Mouse (Mus musculus) bone marrow macrophage, adult 2 months (primary cell): ENCODE data around the gene Hoxb3. TPM values are rescaled to one million over a fixed set of nuclear protein-coding genes. Genes with fewer than 3 reads are reported as not detected.

Experiments used
- H3K27ac ChIP-seq: 2 replicates; pipeline ENCODE4 v1.5.1; 2012; ENCODE audit warnings: low read depth, low read length; ENCODE audit not compliant: insufficient read depth
- H3K4me1 ChIP-seq: 2 replicates; pipeline ENCODE4 v1.6.1; 2012; ENCODE audit warnings: low read length; ENCODE audit not compliant: control insufficient read depth, insufficient read depth
- H3K4me3 ChIP-seq: 2 replicates; pipeline ENCODE4 v1.5.1; 2012; ENCODE audit warnings: mild to moderate bottlenecking, low read length, moderate library complexity; ENCODE audit not compliant: insufficient read depth
- CTCF ChIP-seq: IDR thresholded peaks from 2 replicates; pipeline ENCODE4 v1.5.1; 2012; ENCODE audit warnings: low read depth, mild to moderate bottlenecking, low read length, moderate library complexity
- POLR2A ChIP-seq: IDR thresholded peaks from 2 replicates; pipeline ENCODE4 v1.6.1; 2012; ENCODE audit warnings: mild to moderate bottlenecking, low read depth, low read length, borderline replicate concordance
- polyA plus RNA-seq: library from polyadenylated mRNA; stranded (reverse); fragments of >200 nt; gene quantifications from 2 replicates; pipeline ENCODE4 v1.2.4, GENCODE M21; 2012; ENCODE audit not compliant: missing spikeins, insufficient read depth, insufficient read length

The Hoxb3 gene
- polyA plus RNA-seq, result 1.0 and 1.6 TPM in 2 replicates

DNA sequence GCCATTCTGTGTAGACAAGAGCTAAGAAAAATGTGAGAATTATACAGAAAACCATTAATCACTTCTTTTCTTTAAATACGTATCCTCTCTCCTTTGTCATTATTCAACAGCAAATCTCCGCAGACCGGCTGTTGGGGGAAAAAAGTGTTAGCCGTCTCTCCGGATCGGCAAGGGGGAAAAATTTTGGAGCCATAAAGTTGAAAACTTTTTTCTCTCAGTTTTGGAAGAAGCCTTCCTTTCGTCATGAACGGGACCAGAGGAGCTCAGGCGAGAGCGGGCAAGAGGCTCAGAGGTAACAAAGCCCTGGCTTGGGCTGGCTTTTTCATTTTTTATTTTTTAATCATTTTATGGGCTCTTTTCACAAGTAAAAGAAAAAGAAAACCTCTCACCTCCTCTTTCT is at the start of gene Hoxb3:
TSS of gene Hoxb3 (plus strand) at position 173 of the 400 bp plus-strand sequence.
- TF ChIP-seq CTCF, result no peak
- TF ChIP-seq POLR2A, result no peak
- Histone ChIP-seq H3K4me3 (no peak within 1 kb of the TSS), H3K27ac (no peak within 1 kb of the TSS), H3K4me1 (peaks cover 3% of the 10 kb centered on the region)

DNA sequence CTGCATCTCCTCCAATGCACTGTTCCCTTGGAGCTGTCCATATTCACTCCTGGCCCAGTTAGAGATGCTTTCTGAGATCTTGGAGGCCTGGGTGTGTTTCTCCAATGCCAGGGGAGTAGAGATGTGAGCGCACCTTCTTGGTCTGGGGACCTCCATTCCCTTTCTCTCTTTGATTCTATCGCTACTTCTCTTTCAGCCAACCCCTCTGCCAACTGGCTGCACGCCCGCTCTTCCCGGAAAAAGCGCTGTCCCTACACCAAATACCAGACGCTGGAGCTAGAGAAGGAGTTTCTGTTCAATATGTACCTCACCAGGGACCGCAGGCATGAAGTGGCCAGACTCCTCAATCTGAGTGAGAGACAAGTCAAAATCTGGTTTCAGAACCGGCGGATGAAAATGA is 48.7 kb upstream of the Hoxb3 start:
- H3K4me3 ChIP-seq, result no peak overlapping the region

DNA sequence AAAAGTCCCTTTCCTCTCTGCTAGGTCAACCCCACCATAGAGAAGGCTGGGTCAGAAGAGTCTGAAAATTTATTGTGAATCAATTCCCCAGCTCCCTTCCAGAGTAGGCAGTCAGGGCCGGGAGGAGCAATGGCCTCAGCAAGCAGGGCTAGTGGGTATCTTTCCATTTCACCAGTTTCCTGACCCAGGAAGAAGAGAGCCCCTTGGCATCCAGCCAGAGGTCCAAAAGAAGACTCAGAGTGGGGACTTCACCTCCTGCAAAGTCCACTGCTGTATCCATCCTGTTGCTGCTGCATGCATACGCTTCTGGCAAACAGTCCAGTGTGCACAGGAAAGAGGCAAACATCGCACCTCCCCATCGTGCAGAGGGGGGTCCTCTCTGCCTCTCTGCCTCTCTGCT is 47.2 kb upstream of the Hoxb3 start:
- H3K27ac ChIP-seq, result no peak overlapping the region
- TF ChIP-seq CTCF (no peak), POLR2A (no peak)
- H3K4me3 ChIP-seq, result no peak overlapping the region
- no peaks in the 10 kb centered on the region for H3K4me1 ChIP-seq

More for the DNA sequence above, 48.7 kb upstream of the Hoxb3 start:
- Histone ChIP-seq H3K4me1 (no peaks in the 10 kb centered on the region), H3K27ac (no peak overlapping the region)
- TF ChIP-seq POLR2A (no peak), CTCF (no peak)

DNA sequence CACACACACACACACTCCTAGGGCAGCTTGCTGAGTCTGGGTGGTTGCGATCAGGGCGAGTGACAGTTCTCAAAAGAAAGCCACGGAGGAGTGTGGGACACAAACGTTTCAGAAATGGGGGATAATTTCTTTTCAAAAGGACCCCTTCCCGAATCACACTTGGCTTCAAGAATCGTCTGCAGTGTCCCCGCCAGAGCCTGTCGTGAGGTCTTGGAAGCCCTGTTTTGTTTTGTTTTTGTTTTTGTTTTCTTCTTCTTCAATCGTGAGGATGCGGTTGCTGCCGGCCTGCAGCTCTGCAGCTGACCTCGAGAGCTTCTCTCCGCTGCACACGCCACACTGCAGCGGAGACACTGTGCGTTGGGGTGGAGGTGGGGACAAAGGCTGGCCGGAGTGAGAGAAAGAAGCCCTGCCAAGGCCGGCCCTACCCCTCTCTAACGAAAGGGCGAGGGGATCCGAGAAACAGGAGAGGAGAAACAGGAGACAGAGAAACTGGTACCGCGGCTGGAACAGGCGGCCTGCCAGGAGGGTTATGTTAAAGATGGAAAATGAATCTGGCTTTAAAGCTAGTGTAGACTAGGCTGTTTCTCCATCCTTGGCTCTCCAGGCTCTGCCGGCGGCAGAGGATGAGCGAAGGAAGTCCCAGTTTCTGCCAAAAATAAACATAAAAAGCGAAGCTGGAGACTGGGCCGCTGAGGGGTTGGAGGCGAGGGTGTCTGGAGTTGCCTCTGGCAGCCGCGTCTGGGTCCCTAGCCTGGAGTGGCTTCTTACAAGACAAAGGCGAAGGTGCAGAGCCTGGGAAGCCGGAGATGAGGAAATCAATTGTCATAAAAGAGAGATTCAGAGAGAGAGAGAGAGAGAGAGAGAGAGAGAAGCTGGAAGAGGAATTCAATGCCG is 45.7 kb upstream of the Hoxb3 start:
- Histone ChIP-seq H3K4me3 (no peak overlapping the region), H3K27ac (no peak overlapping the region), H3K4me1 (no peaks in the 10 kb centered on the region)
- 0 out of 2 replicates have a peak, but pooled peaks have one; percentile 8 for TF ChIP-seq CTCF
- no peak for TF ChIP-seq POLR2A

DNA sequence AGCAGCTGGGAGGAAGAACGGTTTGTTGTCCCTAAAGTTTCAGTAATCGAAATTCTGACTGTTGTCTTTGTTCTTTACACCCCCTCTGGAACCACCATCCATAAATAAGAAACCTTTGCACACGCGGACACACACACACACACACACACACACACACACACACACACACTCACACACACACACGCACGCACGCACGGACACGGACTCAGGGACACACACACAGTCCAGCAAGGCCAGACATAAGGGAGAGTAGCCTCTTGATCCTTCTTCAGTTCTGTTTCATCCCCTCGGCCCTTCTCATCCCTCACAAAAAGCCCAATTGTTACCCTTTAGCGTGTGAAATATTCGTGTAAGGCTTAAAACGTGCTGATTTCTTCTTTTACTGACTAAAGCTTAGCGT is 44.8 kb upstream of the Hoxb3 start:
- no peak for TF ChIP-seq CTCF
- Histone ChIP-seq H3K27ac (no peak overlapping the region), H3K4me3 (no peak overlapping the region), H3K4me1 (no peaks in the 10 kb centered on the region)

DNA sequence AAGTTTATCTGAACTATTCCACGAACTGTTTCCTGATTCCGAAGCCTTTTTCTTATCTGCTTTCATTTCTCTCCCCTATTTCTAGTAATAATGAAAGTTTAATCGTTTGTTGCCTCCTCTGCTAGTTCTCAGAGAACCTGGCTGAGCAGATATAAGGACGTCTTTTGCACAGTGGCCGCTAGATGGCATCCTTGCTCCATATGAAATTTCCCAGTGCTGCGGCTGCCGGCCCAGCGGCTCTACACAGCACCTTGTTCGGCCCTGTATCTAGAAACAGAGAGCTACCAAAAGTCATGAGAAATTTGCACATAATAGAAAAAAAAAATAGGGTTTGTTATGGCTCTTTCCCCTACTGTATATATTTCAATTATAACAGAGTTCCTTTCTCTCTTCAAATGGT is 44.4 kb upstream of the Hoxb3 start:
- Histone ChIP-seq H3K4me3 (no peak overlapping the region), H3K27ac (no peak overlapping the region), H3K4me1 (no peaks in the 10 kb centered on the region)
- TF ChIP-seq CTCF (peak; percentile 79), POLR2A (no peak)

DNA sequence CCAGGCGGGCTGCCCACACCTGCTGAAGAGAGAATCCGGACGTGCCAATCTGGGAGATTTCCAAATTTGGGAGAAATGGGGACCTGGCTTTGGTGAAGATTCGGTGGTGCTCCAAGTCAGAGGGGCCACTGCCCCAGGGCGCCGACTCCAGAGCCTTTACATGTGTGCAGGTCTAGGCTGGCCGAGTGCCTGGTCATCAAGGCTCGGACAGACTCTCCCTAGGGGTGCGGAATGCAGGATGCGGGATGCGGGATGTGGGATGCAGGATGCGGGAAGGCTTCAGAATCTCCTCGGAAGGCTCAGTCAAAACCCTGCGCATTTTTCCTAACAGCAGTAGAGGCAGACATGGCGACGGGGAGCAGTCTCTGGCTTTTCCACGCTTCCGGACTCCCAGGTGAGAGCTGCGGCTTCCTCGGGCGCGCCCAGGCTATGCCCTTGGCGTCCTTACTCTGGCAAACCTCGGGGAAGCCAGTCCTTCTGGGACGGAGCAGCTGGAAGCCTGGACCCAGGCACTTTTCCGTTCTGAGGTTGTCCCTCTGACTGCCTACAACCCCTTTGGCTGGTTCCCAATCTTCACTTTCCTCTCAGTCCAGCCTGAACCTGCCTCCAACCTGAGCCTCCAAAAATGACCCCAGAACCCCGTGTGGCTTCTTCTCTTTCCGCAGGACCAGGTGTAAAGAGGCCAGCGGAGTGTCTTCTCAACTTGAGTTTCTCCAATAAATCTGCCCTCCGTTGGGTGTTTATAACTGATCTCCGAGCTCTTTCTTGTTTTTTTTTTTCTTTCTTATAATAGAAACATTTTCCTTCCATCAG is 43.5 kb upstream of the Hoxb3 start:
- TF ChIP-seq POLR2A, result no peak
- TF ChIP-seq CTCF, result no peak
- no peak overlapping the region for H3K27ac ChIP-seq
- H3K4me1 ChIP-seq, result 0 out of 2 replicates have a peak, but pooled peaks cover 1% of the 10 kb centered on the region
- no peak overlapping the region for H3K4me3 ChIP-seq

DNA sequence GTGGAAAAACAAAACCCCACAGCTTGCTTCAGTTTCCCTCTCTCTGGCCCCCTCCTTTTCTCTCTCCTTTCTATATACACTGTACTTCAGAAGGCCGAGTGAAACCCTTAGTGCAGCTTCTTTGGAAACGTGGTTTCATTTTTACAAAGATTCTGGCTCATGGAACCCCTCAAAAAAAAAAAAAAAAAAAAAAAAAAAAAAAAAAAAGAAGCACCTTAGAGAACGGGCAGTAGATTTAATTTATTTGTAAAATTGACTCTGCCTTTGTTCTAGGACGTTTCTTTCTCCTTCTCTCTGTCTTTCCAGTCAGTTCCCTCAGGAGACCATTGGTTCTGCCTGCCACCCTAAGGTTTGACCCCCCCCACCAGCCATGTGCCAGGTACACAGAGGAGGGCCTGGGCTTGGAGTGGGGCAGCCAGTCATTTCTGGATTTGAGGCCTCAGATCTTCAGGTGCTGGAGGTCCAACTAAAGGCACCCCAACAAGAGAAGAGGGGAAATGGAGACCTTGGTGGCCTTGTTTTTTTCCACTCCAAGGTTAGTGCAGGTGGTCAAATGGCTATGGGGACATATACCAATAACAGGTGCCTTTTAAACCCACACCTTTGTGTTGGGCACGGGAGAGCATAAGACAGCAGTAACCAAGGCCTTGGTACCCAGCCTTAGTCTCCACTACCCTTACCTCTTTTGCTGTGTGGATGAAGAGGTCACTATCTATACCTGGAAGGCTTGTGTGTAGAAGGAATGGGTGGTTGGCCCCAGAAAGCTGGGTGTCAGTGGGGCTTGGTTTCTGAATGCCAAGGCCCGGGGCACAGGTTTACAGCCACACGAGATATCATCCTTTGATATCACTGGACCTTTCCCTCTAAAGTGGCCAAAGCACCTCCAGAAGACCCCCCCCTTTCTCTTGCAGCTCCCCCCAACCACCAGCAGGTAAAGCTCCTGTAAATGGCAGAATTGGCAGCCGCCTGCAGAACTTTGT is 42.4 kb upstream of the Hoxb3 start:
- Histone ChIP-seq H3K4me1 (0 out of 2 replicates have a peak, but pooled peaks cover 2% of the 10 kb centered on the region), H3K4me3 (no peak overlapping the region), H3K27ac (no peak overlapping the region)
- no peak for TF ChIP-seq POLR2A
- no peak for TF ChIP-seq CTCF

DNA sequence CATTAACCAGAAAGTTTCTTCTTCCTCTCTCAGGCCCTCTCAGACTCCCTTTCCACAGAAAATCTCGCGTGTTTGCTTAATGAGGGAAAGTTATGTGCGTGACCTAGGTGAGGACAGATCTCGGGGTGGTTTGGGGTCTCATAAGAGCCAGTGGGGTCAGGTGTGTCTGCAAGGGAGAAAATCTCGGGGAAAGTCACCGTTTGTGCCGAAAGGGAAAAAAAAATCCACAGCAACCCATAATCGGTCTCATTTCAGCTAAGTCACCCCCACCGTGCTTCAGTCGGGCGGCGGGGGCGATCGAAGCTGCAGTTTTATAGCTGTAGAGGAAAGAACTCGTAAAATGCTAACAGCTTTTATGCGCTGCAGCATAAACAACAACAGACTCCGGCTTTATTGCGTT is 41.7 kb upstream of the Hoxb3 start:
- H3K4me1 ChIP-seq, result peaks cover 4% of the 10 kb centered on the region; the same call in 1 of the 2 replicates
- H3K27ac ChIP-seq, result no peak overlapping the region
- H3K4me3 ChIP-seq, result no peak overlapping the region
- TF ChIP-seq POLR2A (no peak), CTCF (no peak)
